Mouse (Mus musculus) cerebellum, postnatal 36 days (tissue): ENCODE measurements around the gene Arhgap9.

ENCODE experiments used
- DNase-seq, 2 experiments: peaks; one replicate each; pipeline ENCODE4 v3.0.0; 2021 to 2022; ENCODE audit warnings: mixed read lengths in 2 of 2

Arhgap9 gene

GRCm38 (mm10) chr10:127321621-127322020 is at the start of gene Arhgap9:
Gene Arhgap9 (plus strand): TSS chr10:127321964.
- DNase-seq, result no peak

- DNase-seq, result no peak
These were observed 49.4 kb upstream of the Arhgap9 start for GRCm38 (mm10) chr10:127272371-127272770.

- no peak for DNase-seq
These were observed 47.3 kb upstream of the Arhgap9 start for GRCm38 (mm10) chr10:127274261-127275022.

- no peak for DNase-seq
These were observed 42.0 kb upstream of the Arhgap9 start for GRCm38 (mm10) chr10:127279730-127280129.

GRCm38 (mm10) chr10:127281316-127281715 is 40.4 kb upstream of the Arhgap9 start:
- DNase-seq, result no peak

- no peak for DNase-seq
These were observed 39.0 kb upstream of the Arhgap9 start for GRCm38 (mm10) chr10:127282620-127283215.

- DNase-seq, result peak in 1 of 2 experiments; percentile 14
These were observed 37.6 kb upstream of the Arhgap9 start for GRCm38 (mm10) chr10:127284105-127284622.

- DNase-seq, result no peak
These were observed 36.9 kb upstream of the Arhgap9 start for GRCm38 (mm10) chr10:127284724-127285500.

- peak in 1 of 2 experiments; percentile 20 for DNase-seq
These were observed 36.1 kb upstream of the Arhgap9 start for GRCm38 (mm10) chr10:127285644-127286043.

- no peak for DNase-seq
These were observed 35.6 kb upstream of the Arhgap9 start for GRCm38 (mm10) chr10:127286194-127286593.

- DNase-seq, result peak in 1 of 2 experiments; percentile 13
These were observed 35.0 kb upstream of the Arhgap9 start for GRCm38 (mm10) chr10:127286730-127287129.

GRCm38 (mm10) chr10:127287271-127287935 is 34.4 kb upstream of the Arhgap9 start:
- peak in 1 of 2 experiments; percentile 19 for DNase-seq

- no peak for DNase-seq
These were observed 33.8 kb upstream of the Arhgap9 start for GRCm38 (mm10) chr10:127287936-127288293.

GRCm38 (mm10) chr10:127288328-127288799 is 33.4 kb upstream of the Arhgap9 start:
- DNase-seq, result no peak

GRCm38 (mm10) chr10:127288800-127289572 is 32.8 kb upstream of the Arhgap9 start, which contains the start of gene Mbd6:
Gene Mbd6 (minus strand): TSS chr10:127289018.
- DNase-seq, result peak; percentile 88 to 92

- DNase-seq, result peak; percentile 83 to 84
These were observed 32.1 kb upstream of the Arhgap9 start for GRCm38 (mm10) chr10:127289573-127290191.

GRCm38 (mm10) chr10:127290307-127290929 is 31.3 kb upstream of the Arhgap9 start:
- DNase-seq, result peak; percentile 100

GRCm38 (mm10) chr10:127290930-127291880 is 30.6 kb upstream of the Arhgap9 start:
- peak in 1 of 2 experiments; percentile 50 for DNase-seq

GRCm38 (mm10) chr10:127291881-127292638 is 29.7 kb upstream of the Arhgap9 start:
- no peak for DNase-seq
